Mouse (Mus musculus) testis, postnatal 10 days (tissue): ENCODE measurements around the gene Cyld.
"Not testable (repeated sequence)": the region's sequence is repeated elsewhere in the genome, so short reads cannot be mapped to it uniquely, and the experiment has no call there.

Experiments
- DNase-seq: peaks from one replicate; pipeline ENCODE4 v3.0.0; 2021; ENCODE audit warnings: low spot score

Gene Cyld

GRCm38 (mm10) chr8:88696721-88697641, at the start of gene Cyld:
Gene Cyld, plus strand, starts transcription at chr8:88697028.
- DNase-seq = peak; percentile 99

- no peak for DNase-seq
Measured at GRCm38 (mm10) chr8:88648322-88648721, 48.5 kb upstream of the Cyld start.

- DNase-seq = no peak
Measured at GRCm38 (mm10) chr8:88650016-88650708, 46.7 kb upstream of the Cyld start.

GRCm38 (mm10) chr8:88651122-88651521, 45.7 kb upstream of the Cyld start:
- DNase-seq = not testable (repeated sequence)

- DNase-seq = no peak
Measured at GRCm38 (mm10) chr8:88655334-88655733, 41.5 kb upstream of the Cyld start.

- no peak for DNase-seq
Measured at GRCm38 (mm10) chr8:88659873-88660272, 37.0 kb upstream of the Cyld start.

- no peak for DNase-seq
Measured at GRCm38 (mm10) chr8:88662401-88662821, 34.4 kb upstream of the Cyld start.

GRCm38 (mm10) chr8:88664121-88664520, 32.7 kb upstream of the Cyld start:
- no peak for DNase-seq

- DNase-seq = peak; percentile 61
Measured at GRCm38 (mm10) chr8:88664947-88665346, 31.9 kb upstream of the Cyld start.

GRCm38 (mm10) chr8:88666435-88666834, 30.4 kb upstream of the Cyld start:
- DNase-seq = no peak

GRCm38 (mm10) chr8:88668400-88669086, 28.3 kb upstream of the Cyld start:
- no peak for DNase-seq

GRCm38 (mm10) chr8:88670782-88671181, 26.0 kb upstream of the Cyld start:
- DNase-seq = no peak

GRCm38 (mm10) chr8:88671575-88671974, 25.3 kb upstream of the Cyld start:
- DNase-seq = no peak

- DNase-seq = no peak
Measured at GRCm38 (mm10) chr8:88673859-88674258, 23.0 kb upstream of the Cyld start.

GRCm38 (mm10) chr8:88675372-88676165, 21.3 kb upstream of the Cyld start:
- no peak for DNase-seq

GRCm38 (mm10) chr8:88677071-88677470, 19.8 kb upstream of the Cyld start:
- no peak for DNase-seq

- DNase-seq = no peak
Measured at GRCm38 (mm10) chr8:88680566-88680965, 16.3 kb upstream of the Cyld start.

GRCm38 (mm10) chr8:88681046-88681445, 15.8 kb upstream of the Cyld start:
- peak; percentile 10 for DNase-seq

- peak; percentile 25 for DNase-seq
Measured at GRCm38 (mm10) chr8:88683656-88684289, 13.1 kb upstream of the Cyld start.

- DNase-seq = peak; percentile 31
Measured at GRCm38 (mm10) chr8:88686226-88686905, 10.5 kb upstream of the Cyld start.

- DNase-seq = peak; percentile 27
Measured at GRCm38 (mm10) chr8:88686906-88687235, 10.0 kb upstream of the Cyld start.
